Mouse (Mus musculus): ENCODE measurements at regions not wholly inside any gene's neighbourhood (a gene's known extent, or its start where the extent isn't known, plus 50 kb on each side); places are given as distances from the start of the nearest gene placed in this dataset.

DNA sequence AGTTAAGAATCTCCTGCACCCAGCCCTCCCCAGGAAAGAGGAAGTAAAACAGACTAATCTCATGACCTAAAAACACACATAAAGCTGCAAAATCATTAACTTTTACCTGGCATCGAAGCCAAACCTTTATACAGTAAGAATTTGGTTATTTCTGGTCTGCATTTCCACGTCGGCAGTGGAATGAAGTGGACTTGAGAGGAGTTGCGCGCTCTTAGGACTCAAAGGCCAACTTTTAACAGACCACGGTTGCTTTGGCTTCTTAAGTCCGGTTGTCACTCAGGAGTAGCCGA lies 159.2 kb upstream of the Nrip1 start:
- no peaks in the 10 kb centered on the region for H3K27me3 ChIP-seq (replicated peaks)
- no peaks in the 10 kb centered on the region for H3K9me3 ChIP-seq
- no peak overlapping the region for H3K4me3 ChIP-seq
- no peak overlapping the region for H3K9ac ChIP-seq
- H3K36me3 ChIP-seq, result no peaks in the 10 kb centered on the region
- no peak overlapping the region for H3K4me2 ChIP-seq
- WGBS, result 76% methylated on average over 8 of the region's 8 CpGs
- no peak overlapping the region for H3K27ac ChIP-seq (replicated peaks)
- ATAC-seq (ENCODE audit: extremely low read depth, insufficient number of reproducible peaks, low FRiP score, low TSS enrichment), result no peak
- peaks cover 3% of the 10 kb centered on the region; the same call in 1 of the 2 replicates for H3K4me1 ChIP-seq

- no peak for ATAC-seq (ENCODE audit: extremely low read depth, insufficient number of reproducible peaks, low FRiP score, low TSS enrichment)
- Histone ChIP-seq H3K27ac (replicated peaks) (no peak overlapping the region), H3K4me2 (no peak overlapping the region), H3K27me3 (replicated peaks) (no peaks in the 10 kb centered on the region), H3K9ac (no peak overlapping the region), H3K9me3 (no peaks in the 10 kb centered on the region), H3K4me1 (peaks cover 3% of the 10 kb centered on the region; the same call in 1 of the 2 replicates), H3K36me3 (no peaks in the 10 kb centered on the region), H3K4me3 (no peak overlapping the region)
- 51% methylated on average over 19 of the region's 19 CpGs for WGBS
Observed at GRCm38 (mm10) chr16:76532142-76532927, 158.7 kb upstream of the Nrip1 start.

DNA sequence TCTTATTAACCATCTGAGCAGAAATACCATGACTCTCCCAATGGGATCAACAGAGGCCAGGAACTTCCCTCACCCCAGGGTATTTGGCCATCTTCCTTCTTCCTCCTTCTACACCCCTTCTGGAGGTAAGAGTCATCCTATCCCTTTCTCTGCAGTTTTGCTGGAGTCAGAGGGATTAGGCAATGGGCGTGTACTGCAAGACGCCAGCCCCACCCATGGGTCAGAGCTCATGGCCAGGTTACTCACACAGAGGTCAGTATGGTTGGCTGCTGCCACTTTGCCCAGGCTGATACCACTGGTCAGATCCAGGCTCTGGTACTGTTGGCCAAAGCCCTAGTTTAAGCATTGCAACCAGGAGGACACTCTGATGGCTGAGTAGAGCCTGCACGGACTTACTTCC lies 157.3 kb upstream of the Nrip1 start:
- Histone ChIP-seq H3K27me3 (replicated peaks) (no peaks in the 10 kb centered on the region), H3K9ac (no peak overlapping the region), H3K4me3 (no peak overlapping the region), H3K9me3 (no peaks in the 10 kb centered on the region), H3K4me1 (peaks cover 4% of the 10 kb centered on the region), H3K27ac (replicated peaks) (no peak overlapping the region), H3K36me3 (no peaks in the 10 kb centered on the region), H3K4me2 (no peak overlapping the region)
- no peak for ATAC-seq (ENCODE audit: extremely low read depth, insufficient number of reproducible peaks, low FRiP score, low TSS enrichment)
- 87% methylated on average over 3 of the region's 3 CpGs for WGBS

- WGBS, result 94% methylated on average over 4 of the region's 4 CpGs
- Histone ChIP-seq H3K36me3 (no peaks in the 10 kb centered on the region), H3K4me2 (no peak overlapping the region), H3K4me3 (no peak overlapping the region), H3K4me1 (peaks cover 15% of the 10 kb centered on the region), H3K27ac (replicated peaks) (no peak overlapping the region), H3K9ac (no peak overlapping the region), H3K27me3 (replicated peaks) (no peaks in the 10 kb centered on the region), H3K9me3 (no peaks in the 10 kb centered on the region)
- ATAC-seq (ENCODE audit: extremely low read depth, insufficient number of reproducible peaks, low FRiP score, low TSS enrichment), result no peak
Observed at GRCm38 (mm10) chr16:76529613-76530012, 156.0 kb upstream of the Nrip1 start.

DNA sequence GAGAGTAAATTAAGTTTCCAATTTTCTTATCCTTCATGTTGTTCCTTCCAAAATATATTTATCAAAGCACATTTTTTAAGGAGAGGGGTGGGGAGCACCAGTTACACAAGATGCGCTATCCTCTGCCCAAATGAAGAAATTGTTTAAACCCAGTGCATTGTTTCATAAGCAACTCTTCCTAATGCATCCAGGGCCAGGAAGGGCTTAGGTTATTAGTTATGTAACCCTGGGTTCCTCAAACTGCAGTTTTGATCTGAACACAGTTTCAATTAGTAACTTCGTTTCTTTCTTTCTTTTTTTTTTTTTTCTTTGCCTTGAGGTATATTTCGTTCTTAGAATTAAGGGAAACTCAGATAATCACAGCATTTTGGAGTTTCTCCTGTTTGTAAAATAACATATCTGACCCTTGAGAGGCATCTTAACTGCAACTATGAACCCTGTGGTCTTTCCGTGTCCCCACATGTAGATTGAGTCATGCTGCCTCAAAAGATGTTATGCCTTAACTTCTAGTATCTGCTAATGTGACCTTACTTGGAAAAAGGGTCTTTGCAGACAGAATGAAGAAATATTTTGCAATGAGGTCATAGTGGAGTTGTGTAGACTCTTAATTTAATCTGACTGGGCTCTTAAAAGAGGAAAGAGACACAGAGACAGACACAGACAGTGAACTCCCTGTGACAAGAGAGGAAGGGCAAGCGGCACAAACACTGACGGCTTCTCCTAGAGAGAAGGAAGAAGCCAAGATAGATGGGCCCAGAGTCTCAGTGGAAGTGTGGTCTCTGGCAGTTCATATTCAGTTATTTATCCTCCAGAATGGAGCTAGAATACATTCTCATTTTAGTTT lies 153.7 kb upstream of the Nrip1 start:
- Histone ChIP-seq H3K4me3 (no peak overlapping the region), H3K4me2 (no peak overlapping the region), H3K9ac (no peak overlapping the region), H3K36me3 (no peaks in the 10 kb centered on the region), H3K27ac (replicated peaks) (no peak overlapping the region), H3K27me3 (replicated peaks) (no peaks in the 10 kb centered on the region), H3K9me3 (no peaks in the 10 kb centered on the region), H3K4me1 (peaks cover 17% of the 10 kb centered on the region)
- WGBS, result 74% methylated on average over 6 of the region's 6 CpGs
- ATAC-seq (ENCODE audit: extremely low read depth, insufficient number of reproducible peaks, low FRiP score, low TSS enrichment), result no peak

DNA sequence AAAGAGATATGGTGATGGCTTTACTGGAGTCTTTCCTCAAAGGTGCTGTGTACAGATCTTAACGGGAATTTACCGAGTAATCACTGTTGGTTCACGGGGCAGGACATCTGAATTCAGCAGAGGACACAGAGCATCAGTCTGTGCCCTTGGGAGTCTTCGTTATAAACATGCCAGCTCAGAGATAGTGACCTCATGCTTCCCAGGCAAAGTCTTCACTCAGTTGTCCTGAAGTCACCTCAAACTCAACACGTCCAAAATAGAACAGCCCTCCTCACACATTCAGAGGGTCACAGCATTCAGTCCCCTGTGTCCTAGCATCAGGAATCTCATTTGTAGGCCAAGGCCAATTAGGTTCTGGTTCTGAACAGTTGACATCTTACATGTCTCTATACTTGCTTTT lies 151.9 kb upstream of the Nrip1 start:
- Histone ChIP-seq H3K27ac (replicated peaks) (no peak overlapping the region), H3K4me1 (peaks cover 17% of the 10 kb centered on the region), H3K27me3 (replicated peaks) (no peaks in the 10 kb centered on the region), H3K9me3 (no peaks in the 10 kb centered on the region), H3K9ac (no peak overlapping the region), H3K4me2 (no peak overlapping the region), H3K4me3 (no peak overlapping the region), H3K36me3 (no peaks in the 10 kb centered on the region)
- no peak for ATAC-seq (ENCODE audit: extremely low read depth, insufficient number of reproducible peaks, low FRiP score, low TSS enrichment)
- WGBS, result 55% methylated on average over 5 of the region's 5 CpGs

GRCm38 (mm10) chr16:76524921-76525320 lies 151.3 kb upstream of the Nrip1 start:
- Histone ChIP-seq H3K27ac (replicated peaks) (no peak overlapping the region), H3K36me3 (no peaks in the 10 kb centered on the region), H3K9ac (no peak overlapping the region), H3K9me3 (no peaks in the 10 kb centered on the region), H3K4me2 (no peak overlapping the region), H3K4me3 (no peak overlapping the region), H3K4me1 (peaks cover 20% of the 10 kb centered on the region), H3K27me3 (replicated peaks) (no peaks in the 10 kb centered on the region)
- no peak for ATAC-seq (ENCODE audit: extremely low read depth, insufficient number of reproducible peaks, low FRiP score, low TSS enrichment)
- WGBS, result 59% methylated on average over 4 of the region's 4 CpGs

- WGBS, result 89% methylated on average over 6 of the region's 6 CpGs
- no peak overlapping the region for H3K4me3 ChIP-seq
Observed at GRCm38 (mm10) chr16:76521142-76521541, 147.5 kb upstream of the Nrip1 start.

GRCm38 (mm10) chr16:76520643-76520993 lies 147.0 kb upstream of the Nrip1 start:
- Histone ChIP-seq H3K9ac (no peak overlapping the region), H3K27me3 (replicated peaks) (no peaks in the 10 kb centered on the region), H3K4me3 (no peak overlapping the region), H3K36me3 (no peaks in the 10 kb centered on the region), H3K27ac (replicated peaks) (no peak overlapping the region), H3K4me1 (peaks cover 17% of the 10 kb centered on the region), H3K9me3 (no peaks in the 10 kb centered on the region), H3K4me2 (no peak overlapping the region)
- WGBS, result 70% methylated on average over 3 of the region's 3 CpGs
- no peak for ATAC-seq (ENCODE audit: extremely low read depth, insufficient number of reproducible peaks, low FRiP score, low TSS enrichment)

More at GRCm38 (mm10) chr16:76521142-76521541, 147.5 kb upstream of the Nrip1 start:
- Histone ChIP-seq H3K36me3 (no peaks in the 10 kb centered on the region), H3K4me2 (no peak overlapping the region), H3K9me3 (no peaks in the 10 kb centered on the region), H3K9ac (no peak overlapping the region), H3K27ac (replicated peaks) (no peak overlapping the region), H3K4me1 (peaks cover 21% of the 10 kb centered on the region), H3K27me3 (replicated peaks) (no peaks in the 10 kb centered on the region)
- no peak for ATAC-seq (ENCODE audit: extremely low read depth, insufficient number of reproducible peaks, low FRiP score, low TSS enrichment)

DNA sequence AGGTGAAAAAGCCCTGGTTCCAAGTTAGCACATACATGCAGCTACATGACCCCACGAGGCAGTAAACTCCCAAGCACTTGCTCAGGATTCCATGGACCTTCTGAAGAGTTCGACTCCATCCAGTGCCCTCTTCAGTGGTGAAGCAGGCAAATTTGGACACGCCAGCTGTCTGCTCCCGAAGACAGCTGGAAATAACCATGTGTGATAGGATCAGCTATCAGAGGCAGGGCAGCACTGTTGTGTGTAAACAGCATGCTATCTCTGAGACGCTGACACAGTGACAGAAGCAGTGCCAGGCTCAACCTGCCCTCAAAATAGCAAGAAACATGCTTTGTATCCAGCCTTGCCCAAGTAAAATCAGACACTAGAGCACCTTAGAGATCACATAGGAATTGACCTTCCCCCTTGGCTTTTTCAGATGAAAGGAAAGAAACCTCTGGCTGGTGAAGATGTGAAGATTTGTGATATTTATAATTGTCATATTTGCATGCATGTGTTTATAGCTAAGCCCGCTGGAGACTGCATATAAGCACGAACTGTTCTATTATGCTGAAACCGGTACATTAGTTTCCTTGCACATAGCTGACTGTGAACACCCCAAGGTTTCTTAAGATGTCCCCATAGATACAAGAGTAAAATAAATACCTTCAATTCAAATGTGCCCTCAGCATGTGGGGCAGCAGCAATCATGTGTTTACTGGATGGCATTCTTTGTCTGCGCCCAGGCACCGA lies 146.4 kb upstream of the Nrip1 start:
- H3K27me3 ChIP-seq (replicated peaks), result no peaks in the 10 kb centered on the region
- H3K36me3 ChIP-seq, result no peaks in the 10 kb centered on the region
- H3K27ac ChIP-seq (replicated peaks), result no peak overlapping the region
- H3K9me3 ChIP-seq, result no peaks in the 10 kb centered on the region
- ATAC-seq (ENCODE audit: extremely low read depth, insufficient number of reproducible peaks, low FRiP score, low TSS enrichment), result no peak
- no peak overlapping the region for H3K4me2 ChIP-seq
- no peak overlapping the region for H3K9ac ChIP-seq
- H3K4me1 ChIP-seq, result peaks cover 11% of the 10 kb centered on the region
- H3K4me3 ChIP-seq, result no peak overlapping the region
- 62% methylated on average over 10 of the region's 10 CpGs for WGBS

DNA sequence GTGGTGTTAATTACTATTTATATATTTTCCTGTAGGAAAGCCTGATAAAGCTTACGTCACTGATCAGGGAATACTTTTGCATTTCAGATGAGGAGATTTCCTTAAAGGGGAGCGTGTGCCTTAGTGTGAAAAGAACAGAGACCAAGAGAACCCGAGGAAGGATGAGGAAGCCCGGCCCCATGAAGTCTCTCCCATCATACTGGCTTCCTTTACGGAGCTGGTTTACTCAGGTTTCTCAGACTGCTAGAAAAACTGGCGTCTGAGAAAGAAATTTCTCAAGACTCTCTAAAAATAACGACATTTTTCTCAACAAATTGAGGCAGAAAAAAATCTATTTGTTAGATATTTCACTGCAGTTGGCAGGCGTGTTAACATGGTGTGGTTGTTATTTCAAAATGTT lies 137.2 kb upstream of the Nrip1 start:
- Histone ChIP-seq H3K4me2 (peak overlapping the region; percentile 11; the same call in 1 of the 2 replicates), H3K27me3 (replicated peaks) (no peaks in the 10 kb centered on the region), H3K27ac (replicated peaks) (no peak overlapping the region), H3K36me3 (no peaks in the 10 kb centered on the region), H3K9me3 (no peaks in the 10 kb centered on the region), H3K4me3 (no peak overlapping the region), H3K9ac (no peak overlapping the region), H3K4me1 (no peaks in the 10 kb centered on the region)
- 49% methylated on average over 8 of the region's 8 CpGs for WGBS
- ATAC-seq (ENCODE audit: extremely low read depth, insufficient number of reproducible peaks, low FRiP score, low TSS enrichment), result no peak
